Mouse (Mus musculus) induced T-regulatory cell, adult 2 months (primary cell): ENCODE results near the gene Nars2.
A peak's percentile ranks its signal among the peaks of the same experiment; 100 is the strongest.

Experiments
- DNase-seq: peaks from one replicate; pipeline ENCODE4 v3.0.0-alpha.2; 2012; ENCODE audit warnings: low read depth

The Nars2 gene

DNA sequence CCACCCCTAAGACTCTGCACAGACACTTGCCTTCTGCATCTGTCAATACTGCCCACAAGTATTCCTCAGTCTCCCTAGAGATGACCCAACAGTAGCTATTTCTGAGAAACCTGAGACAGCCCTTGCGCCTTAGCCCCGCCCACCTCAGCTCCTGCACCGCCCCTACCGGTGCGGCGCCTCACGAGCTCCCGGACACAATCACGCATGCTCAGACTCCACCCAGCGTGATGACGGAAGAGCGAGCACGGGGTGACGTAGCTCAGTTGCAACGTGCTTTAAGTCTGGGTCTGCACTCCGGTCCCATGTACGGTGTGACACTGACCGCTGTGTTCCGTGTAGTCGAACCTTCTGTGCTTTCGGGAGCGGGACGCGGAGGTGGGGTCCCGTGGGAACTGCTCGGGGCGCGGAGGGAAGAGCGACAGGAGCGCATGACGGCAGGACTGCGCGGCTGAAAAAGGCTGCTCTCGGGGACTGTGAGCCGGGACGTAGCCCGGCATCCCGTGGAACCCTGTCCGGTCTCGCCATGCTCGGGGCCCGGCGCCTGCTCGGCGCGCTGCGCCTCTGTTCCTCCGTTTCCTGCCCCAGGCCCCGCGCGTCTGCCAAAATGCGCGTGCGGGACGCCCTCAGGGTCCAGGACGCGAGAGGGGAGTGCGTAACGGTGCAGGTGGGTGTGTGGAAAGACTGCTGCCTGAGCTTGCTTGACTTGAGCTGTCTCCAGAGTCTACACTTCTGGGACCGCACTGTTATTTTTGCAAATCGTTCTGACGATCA lies at the start of gene Nars2:
TSS of gene Nars2 (plus strand) at position 225 of the 771 bp plus-strand sequence.
- DNase-seq = peak; percentile 99

DNA sequence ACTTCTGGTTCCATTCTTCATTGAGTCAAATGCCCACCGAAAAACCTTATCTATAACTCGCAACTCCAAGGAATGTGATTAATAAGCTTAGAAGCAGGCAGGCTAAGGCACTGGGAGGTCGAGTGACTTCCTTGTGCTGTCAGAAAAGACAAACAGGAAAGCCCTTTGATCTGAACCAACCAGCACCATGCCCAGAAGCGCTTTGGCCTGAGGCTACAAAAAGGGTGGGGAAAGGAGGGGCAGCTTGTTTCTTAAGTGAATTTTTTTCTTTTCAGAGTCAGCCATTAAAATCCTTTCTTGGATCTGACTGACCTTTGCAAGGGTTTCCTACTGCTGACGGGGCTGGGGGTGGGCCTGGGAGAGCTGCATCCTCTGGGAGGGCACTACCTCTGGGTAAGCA lies 49.1 kb upstream of the Nars2 start:
- DNase-seq = no peak

GRCm38 (mm10) chr7:96903088-96903985 lies 48.0 kb upstream of the Nars2 start:
- no peak for DNase-seq

- DNase-seq = no peak
These were observed 46.9 kb upstream of the Nars2 start for GRCm38 (mm10) chr7:96904442-96904841.

- no peak for DNase-seq
These were observed 46.4 kb upstream of the Nars2 start for GRCm38 (mm10) chr7:96904936-96905335.

DNA sequence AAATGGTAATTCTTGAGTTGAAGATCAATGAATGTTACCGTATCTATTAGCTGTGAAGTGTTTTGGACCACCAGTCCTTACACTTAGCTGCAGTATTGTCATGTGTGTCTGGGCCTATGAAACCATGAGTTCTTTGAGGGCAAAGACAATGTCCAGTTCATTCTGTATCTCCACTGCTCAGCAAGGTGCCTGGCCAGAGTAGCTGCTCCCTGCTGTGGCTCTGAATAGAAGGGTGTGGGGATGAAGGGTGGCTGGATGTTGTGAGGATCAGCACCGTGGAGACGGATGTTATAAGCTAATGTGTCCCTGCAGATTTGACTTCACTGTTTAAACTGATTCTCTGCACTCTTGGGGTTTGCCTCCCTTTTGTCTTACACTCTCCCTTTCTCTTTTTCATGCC lies 45.9 kb upstream of the Nars2 start:
- DNase-seq = no peak

DNA sequence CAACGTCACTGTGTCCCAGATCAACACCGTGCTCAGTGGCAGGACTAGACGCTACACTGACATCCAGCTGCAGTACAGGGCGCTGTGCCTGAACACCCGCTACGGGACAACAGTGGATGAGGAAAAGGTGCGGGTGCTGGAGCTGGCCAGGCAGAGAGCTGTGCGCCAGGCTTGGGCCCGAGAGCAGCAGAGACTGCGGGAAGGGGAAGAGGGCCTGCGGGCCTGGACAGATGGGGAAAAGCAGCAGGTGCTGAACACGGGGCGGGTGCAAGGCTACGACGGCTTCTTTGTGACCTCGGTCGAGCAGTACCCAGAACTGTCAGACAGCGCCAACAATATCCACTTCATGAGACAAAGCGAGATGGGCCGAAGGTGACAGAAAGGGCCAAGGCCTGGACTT lies 45.1 kb upstream of the Nars2 start:
- no peak for DNase-seq

DNA sequence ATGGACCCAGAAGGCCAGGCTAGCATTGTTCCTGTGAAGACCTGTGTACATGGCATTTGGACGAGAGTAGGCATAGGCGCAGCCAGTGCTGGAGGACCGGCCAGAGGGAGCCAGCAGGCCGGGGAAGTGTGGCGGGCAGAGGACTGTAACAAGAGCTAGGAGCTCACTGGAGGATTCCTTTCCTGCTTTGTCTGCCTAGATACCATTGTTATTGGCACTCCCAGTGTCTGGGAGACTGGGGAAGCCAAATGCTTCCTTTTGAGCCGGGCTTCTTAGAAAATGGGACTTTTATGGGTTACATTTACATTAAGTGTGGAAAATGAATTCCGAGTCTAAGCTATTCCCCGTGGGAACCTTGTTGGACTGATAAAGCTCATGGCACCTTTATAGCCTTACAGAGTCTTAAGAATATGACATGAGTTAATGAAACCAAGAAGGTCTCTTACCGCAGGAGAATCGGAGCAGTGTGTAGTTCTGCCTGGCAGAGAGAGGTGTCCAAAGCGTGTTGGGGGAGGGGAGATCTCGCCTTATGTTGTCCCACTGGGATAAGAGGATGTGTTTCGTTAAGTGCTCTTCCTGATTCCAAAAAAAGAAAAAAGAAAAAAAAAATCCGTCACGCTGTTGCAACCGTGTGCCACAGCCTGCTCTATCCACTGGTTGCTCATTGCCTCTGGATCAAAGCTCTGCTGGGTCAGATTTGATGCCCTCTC lies 43.2 kb upstream of the Nars2 start:
- DNase-seq = no peak

GRCm38 (mm10) chr7:96909856-96910255 lies 41.4 kb upstream of the Nars2 start:
- no peak for DNase-seq

- no peak for DNase-seq
These were observed 40.9 kb upstream of the Nars2 start for GRCm38 (mm10) chr7:96910310-96910960.

DNA sequence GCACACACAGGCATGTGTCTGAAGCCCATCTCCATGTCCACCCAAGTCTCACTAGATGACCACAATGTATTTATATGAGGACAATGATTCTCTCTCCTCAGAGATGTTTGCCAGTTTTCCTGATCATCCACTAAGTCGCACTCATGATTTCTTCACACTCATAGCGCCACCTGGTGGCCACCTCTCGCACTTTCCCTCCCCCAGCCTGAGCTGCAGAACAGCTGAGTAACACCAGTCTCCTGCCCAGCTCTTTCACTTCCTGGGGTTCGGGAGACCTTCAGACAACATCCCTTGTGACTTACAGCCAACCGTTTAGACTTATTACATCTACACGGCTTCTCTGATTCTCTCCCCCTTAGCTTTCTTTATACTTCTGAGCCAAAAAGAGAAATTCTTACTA lies 37.3 kb upstream of the Nars2 start:
- peak; percentile 82 for DNase-seq

- DNase-seq = peak; percentile 77
These were observed 35.7 kb upstream of the Nars2 start for GRCm38 (mm10) chr7:96915452-96916105.

GRCm38 (mm10) chr7:96920447-96921095 lies 30.7 kb upstream of the Nars2 start:
- peak; percentile 58 for DNase-seq

GRCm38 (mm10) chr7:96922927-96923326 lies 28.4 kb upstream of the Nars2 start:
- no peak for DNase-seq

DNA sequence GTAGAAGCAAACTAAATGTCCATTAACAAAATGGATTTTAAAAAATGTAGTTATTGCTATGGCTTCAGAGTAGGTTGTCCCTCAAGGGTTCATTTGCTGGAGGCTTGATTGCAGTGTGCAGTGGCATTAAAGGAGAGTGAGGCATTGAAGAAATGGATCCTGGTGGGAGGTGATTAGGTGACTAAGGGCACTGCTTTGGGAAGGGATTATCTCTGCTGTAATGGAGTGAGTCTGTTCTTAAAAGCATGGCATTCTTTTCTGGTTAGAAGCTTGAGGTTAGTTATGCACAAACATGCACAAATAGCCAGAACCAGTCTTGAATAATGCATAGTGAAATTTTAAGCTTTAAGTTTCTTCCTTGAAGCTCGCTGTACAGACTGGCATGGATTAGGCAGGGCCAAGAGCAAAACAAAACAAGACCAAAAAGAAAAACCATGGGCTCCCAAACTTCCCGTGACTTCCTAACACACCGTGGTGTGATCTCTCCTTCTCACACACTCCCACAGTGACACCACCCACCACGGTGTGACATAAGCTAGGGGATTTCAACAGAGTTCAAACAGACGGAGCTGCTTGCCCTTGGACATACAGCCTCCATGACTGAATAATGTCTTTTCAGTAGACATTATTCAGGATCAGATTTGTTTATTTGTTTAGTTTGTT lies 7.5 kb upstream of the Nars2 start:
- DNase-seq = no peak

GRCm38 (mm10) chr7:96946501-96946900 lies 4.8 kb upstream of the Nars2 start:
- peak; percentile 21 for DNase-seq

DNA sequence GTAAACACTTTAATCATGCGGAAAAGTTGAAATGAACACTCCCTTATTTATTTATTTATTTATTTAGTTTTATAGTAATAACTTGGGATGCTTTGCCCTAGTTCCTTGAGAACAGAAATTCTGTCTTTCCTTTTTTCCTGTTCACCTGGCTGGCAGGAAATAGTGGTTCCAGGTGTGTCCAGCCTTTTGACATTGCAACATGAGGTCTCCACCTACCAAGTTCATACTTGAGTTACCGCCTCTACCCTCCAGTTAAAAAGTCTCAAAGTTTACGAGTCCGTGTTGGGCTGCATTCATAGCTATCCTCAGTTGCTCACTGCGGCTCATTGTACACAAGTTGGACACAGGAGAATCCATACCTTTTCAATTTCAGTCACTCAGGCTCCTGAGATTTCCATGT lies 789 bp downstream of the Nars2 start:
- no peak for DNase-seq

GRCm38 (mm10) chr7:96959168-96959567 lies 7.9 kb downstream of the Nars2 start:
- no peak for DNase-seq

- no peak for DNase-seq
These were observed 15.9 kb downstream of the Nars2 start for GRCm38 (mm10) chr7:96967188-96967587.

DNA sequence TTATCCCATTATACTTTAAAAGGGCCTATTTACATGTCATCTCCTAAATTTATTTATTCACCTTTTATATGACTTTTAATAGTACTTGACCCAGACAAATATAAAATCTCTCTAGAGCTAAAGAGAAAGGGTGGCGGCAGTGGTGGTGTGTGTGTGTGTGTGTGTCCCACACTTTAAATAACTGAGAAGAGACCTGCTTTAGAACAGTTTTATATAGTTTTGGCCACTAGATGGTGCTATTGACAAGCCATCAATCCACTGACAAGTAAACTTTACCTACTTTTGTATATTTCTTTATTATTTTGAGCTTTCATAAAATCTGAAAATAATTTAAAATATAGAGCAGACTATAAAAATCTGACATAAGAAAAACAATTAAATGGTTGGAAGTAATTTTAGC lies 19.1 kb downstream of the Nars2 start:
- peak; percentile 81 for DNase-seq
